Mouse (Mus musculus): ENCODE data around the gene Slco2a1.

Gene Slco2a1

DNA sequence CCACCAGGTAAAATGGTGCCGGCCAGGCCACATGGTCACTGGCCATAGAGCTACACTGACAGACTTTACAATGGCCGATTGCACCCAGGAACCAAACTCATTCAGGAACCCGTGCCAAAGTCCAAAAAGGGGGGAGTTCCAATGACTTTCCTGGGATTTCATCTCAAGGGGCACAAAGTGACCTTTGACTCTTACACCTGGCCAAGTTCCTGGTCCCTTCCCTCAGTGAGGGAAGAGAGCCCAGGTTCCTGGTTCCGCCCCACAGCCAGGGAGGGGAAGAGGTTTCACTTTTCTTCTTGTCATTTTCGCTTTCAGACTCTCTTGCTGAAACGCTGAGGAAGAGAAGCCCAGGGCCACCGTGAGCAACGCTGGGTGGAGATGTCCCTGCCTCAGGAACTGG, at the start of gene Slco2a1:
Gene Slco2a1, plus strand, starts transcription at position 251 of the 400 bp plus-strand sequence.
- no peak for DNase-seq

DNA sequence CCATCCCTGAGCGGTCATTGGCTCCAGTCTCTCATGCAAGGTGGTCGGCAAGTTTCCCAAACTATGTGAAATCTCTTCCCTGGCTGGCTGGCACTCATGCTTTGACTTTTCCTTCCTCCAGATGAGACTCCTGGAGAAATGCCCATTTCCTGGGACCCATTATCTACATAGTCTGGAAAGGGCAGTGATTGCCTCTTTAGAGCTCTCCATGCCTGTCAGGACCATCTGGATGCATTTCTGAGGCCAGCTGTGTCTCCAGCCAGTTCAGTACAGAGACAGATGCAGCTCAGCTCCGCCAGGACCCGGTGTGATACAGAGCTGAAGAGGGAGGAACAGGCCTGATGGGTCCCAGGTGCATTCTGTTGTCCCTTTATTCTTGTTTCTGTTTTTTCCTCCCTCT, 46.3 kb upstream of the Slco2a1 start:
- DNase-seq, result no peak

DNA sequence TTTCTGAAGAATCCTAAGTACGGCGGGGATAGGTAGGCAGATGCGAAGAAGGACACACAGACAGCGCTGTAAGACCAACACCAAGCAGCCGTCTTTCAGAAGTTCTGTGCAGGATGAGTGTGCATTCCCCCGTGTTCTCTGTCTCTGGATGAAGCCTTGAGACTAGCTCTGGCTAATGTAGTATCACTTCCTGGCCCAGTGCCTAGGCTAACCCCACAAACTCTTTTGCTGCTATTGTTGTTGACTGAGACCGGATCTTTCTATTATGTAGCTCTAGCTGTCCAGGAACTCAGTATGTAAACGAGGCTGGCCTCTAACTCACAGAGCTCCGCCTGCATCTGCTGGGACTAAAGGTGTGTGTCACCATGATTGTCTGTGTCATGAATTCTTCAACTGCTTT, 43.6 kb upstream of the Slco2a1 start:
- no peak for DNase-seq

DNA sequence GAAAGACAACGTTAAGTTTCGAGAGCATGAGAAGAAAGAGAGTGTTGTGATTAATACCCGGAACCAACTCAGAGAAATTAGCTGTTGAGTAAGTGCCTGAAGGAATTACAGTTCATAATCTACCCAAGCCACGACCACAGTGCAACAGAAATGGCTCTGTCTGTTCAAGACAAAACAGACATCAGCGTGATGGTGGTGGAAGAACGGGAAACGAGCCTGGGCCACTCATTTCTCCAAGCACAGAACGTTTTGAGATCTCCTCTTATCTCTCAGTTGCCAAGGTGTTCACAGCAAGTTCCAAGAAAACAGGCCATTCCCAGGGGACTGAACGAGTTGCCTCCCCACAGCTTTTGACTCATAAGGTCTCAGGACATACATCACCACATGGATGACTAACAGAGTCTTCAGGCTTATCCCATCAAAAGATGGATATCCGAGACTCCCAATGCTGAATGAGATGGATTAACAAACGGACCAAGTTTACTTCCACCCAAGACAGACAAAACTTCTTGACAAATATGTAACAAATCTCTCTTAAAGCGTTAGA, 42.0 kb upstream of the Slco2a1 start:
- DNase-seq, result no peak

DNA sequence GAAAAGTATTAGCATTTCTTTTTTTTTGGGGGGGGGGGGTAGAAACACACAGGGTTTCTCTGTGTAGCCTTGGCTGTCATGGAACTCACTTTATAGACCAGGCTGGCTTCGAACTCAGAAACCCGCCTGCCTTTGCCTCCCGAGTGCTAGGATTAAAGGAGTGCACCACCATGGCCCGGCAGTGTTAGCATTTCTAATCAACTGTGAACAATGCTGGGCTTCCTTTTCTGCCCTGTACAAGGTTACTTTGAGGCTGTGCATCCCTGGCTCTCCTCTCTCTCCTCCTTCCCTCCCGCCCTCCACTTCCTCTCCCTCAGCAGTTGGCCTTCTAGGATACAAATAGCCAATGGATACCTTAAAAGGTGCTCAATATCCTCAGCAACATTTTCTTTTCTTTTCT, 39.8 kb upstream of the Slco2a1 start:
- no peak for DNase-seq

DNA sequence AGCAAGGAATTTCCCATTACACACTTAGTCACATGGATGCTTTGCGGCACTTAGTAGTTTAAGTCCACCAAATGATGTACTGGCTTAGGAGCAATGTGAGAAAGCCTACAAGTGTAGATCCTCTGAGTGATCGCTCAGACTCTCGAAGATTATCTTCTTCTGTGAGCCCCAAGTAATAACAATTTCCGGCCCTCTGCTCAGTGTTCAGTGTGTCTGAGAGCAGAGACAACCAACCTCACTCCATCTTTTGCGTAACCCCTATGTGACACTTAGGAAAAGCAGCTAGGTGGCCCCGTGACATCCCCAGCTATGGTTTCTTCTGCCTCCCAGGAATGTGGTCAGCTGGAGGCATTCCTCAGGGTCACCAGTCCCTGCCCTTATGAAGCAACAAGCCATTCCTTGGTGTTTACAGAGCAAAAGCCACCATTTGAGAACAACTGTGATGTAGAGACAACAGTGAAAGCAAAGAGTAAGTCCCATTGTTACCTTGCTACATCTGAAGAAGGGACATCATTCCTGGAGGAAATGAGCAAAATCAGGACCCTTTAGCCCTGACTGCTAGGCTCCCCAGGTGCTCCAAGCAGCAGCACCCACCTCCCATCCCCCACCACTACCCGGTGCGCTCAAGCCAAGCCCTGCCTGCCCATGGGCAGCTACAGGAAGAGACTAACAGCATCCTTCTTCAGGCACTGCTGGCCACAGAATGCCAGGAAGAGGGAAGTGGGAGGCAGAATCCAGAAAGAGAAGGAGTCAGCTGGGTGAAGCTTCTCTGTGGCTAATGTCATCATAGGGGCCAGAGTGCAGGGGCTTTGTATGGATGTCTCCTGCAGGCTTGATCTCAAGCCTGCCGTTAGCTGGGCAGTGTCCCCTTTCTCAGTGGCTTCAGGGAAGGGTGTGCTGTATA, 37.2 kb upstream of the Slco2a1 start:
- DNase-seq, result no peak

DNA sequence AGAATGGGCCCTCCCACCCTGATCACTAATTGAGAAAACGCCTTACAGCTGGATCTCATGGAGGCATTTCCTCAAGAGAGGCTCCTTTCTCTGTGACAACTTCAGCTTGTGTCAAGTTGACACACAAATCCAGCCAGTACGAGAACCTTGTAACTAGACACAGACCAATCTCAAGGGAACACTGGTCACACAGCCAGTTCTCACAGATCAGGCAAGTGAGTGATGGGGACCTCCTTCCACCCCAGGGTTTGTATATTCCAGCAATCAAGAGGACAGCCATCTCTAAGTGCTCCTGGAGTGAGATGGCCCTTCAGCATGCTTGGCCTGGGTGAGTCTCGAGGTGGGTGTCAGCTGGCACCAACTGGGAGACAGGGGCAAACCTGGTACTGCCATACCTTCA, 32.6 kb upstream of the Slco2a1 start:
- DNase-seq, result no peak

DNA sequence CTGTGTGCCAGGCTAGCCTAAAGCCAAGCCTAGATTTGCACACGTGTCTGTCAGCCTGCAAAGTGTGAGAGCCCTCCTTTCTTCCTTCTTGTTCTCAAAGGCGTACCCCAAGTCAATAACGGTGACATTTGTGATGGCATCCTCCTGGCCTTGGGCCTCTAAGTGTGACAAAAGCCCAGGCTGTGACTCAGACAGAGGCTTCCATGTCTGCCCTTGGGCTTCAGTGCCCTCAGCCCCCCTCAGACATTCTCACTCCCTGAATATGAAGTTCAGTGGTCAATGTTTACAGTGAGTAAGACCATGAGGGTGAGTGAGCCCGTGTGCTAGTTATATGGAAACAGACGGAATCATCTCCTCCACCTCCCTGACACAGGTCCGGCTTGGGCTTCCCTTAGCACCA, 29.8 kb upstream of the Slco2a1 start:
- DNase-seq, result no peak

DNA sequence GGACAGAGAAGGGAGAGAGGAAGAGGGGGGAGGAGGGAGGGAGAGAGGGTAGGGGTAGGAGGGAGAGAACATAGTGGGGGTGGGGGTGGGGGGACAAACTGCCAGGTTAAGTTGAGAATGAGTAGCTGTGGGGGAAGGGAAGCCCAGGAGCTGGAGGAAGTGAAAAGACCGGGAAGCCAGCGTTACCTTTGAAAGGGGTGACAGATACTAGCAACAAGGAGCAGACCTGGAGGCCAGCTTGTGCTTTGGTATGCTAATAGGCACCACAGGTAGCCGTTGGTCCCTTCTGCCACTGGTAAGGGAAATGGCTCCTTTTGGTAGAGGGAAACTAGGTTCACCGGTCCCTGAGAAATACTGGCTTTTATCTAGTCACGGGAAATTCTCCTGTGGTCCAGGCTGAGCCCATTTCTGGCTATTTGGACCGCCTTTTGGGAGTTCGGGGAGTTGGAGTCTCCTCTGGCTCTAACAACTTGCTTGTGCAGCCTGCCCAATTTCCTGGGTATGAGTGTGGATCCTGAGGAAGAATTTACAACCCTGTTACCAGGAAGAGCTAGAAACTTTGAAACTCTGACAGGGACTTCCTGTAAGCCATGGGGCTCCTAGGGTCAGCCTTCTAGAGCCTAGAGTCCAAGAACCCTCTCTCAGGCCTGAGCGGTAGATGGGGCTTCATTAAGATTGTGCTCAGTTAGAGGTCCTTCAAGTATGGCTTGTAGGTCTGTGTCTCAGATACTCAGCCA, 27.0 kb upstream of the Slco2a1 start:
- no peak for DNase-seq

DNA sequence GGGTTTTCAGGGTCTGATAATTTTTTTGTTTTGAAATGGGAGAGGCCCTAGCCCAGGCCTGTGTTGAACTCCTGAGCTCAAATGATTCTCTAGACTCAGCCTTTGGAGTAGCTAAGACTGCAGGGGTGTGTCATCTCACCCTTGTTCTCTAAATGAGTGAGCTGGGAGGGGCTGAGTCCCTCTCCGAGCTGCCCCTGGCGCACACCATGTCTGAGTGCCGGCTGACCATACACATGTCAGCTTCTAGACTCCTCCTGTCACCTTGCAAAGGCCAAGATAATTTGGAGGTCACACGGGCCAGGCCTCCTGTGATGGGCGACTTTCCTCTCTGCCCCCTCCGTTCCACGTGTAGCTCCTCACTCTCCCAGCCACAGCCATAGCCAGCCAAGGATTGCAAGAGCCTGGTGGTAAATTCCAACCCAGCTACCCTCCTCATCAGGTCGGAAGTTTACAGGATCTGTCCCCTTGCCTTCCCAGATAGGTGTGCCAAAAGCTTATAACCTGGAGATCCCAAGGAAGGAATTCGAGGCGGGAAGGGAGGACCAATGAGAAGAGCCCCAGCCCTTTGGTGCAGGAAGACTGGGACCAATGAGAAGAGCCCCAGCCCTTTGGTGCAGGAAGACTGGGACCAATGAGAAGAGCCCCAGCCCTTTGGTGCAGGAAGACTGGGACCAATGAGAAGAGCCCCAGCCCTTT, 26.3 kb upstream of the Slco2a1 start:
- DNase-seq, result no peak

DNA sequence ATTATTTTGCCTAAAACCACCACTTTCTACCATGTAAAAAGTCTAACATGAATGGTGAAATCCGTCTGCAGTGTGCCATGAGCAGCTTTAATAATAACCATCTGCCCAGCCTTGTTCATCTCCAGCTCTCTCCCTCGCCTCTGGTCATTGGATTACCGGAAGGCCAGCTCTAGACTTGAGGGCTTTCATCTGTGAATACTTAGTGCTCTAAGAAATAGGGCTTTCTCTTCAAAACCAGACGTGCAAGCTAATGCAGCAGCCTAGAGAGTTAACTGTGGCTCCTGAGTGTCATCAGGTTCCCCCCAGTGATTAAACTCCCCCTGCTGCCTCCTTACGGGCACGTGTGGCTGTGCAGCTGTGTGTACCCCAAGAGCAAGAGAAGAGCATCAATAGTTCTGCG, 25.2 kb upstream of the Slco2a1 start:
- no peak for DNase-seq

DNA sequence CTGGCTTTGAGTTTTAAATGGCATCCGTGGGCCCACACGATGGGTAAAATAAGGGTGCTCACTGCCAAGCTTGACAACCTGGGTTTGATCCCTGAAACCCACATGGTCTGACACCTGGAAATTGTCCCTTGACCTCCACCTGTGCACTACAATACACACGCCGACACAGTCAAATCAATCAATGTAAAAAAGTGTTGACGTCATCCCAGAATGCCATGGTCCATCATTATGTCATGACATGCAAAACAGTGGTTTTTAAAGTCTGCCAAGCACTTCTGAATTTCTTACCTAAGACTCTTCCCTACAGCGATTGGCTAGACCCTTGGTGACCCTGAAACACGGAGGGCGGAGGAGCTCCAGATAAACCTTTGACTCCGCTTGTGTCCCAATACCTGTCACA, 23.9 kb upstream of the Slco2a1 start:
- DNase-seq, result no peak

DNA sequence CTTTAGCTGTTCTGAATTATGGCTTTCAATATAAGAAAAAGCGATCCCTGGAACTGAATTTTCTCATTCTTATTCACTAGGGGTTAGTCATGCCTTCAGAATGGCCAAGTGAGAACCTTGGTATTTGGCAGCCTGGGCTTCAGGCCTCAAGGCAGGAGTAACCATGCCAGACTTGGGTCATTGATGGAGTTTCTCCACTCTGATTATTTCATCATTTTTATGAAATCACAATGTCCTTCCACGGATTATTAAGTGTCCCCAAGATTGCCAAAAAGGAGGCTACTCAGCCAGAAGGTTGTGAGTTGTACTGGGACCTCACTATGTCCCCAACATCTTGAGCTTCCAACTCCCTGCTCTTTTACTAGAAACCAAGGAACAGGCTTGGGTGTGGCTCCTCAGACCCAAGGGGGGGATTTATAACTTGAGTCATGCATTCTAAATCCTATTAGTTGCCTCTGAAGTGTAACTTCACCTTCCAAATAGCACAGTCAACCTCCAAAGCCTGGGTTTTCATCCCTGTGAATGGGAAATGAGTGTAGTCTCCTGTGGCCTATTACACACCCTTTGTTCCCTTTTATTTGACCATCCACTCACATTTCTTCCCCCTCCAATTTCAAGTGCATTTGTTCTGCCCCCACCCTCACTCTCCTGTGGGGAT, 16.0 kb upstream of the Slco2a1 start:
- DNase-seq, result no peak

DNA sequence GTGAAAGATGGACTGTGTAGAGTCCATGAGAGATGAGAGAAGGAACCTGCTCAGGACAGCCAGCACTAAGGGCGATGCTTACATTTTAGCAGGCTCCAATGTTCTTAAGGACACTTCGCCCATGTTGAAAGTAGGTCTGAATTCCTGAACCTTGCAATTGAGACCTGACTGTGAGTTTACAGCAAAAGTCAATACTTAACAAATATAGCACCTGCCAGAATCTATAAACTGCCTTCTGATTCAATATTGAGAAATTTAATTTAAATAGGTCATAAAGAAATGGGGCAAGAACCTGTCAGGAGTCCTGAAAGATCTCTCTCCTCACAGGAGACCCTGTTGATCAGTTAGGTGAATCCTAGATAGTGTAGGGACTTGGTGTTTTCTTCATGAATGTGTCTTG, 12.6 kb upstream of the Slco2a1 start:
- DNase-seq, result no peak

DNA sequence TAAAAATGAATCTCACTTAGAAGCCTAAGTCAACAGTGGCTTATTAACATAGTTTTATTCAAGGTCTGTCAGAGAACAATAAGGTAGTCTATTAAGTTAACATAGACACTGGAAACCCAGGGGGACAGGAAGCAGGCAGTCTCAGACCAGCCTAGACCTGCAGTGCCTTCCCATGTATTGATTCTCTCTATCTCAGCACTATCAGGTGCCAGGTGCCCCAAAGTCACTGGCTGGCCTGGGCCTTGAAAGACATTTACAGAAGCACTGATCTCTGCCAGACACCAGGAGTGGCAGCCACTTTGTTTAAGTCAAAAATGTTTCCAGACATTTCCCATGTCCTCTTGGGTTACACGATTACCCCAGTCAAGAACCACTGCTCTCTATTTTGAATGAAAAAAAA, 11.4 kb upstream of the Slco2a1 start:
- no peak for DNase-seq

DNA sequence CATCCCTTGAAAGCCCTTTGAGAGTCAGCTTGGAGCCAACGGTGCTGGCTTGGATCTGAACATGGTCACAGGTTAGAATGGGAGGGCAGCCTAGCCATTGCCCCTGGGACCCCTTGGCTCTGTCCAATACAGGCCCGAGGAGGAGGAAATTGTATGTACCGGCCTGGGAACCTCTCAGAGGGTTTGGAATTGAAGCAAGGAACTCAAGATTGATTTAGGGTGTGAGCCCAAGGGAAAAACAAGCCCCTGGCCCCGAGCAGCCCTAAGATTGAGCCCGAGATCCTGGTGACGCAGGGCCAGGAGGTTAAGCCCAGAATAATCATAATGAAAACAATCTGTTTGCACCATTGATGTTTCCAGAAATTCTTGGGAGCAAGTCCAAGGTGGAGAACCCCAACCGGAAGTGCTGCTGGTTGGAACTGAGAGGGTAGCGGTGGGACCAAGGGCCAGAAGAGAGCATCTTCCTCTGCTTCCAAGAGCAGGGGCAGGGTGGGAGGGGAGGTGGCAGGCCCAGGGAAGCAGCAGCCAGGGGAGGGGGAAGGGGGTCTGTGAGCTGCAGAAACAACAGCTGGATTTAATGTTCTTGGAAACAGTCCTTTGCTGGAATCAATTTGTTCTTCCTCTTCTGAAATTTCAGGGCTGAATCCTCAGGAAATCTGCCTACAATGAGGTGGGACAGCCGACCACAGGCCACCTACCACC, 10.6 kb upstream of the Slco2a1 start:
- DNase-seq, result peak; percentile 34 to 57

DNA sequence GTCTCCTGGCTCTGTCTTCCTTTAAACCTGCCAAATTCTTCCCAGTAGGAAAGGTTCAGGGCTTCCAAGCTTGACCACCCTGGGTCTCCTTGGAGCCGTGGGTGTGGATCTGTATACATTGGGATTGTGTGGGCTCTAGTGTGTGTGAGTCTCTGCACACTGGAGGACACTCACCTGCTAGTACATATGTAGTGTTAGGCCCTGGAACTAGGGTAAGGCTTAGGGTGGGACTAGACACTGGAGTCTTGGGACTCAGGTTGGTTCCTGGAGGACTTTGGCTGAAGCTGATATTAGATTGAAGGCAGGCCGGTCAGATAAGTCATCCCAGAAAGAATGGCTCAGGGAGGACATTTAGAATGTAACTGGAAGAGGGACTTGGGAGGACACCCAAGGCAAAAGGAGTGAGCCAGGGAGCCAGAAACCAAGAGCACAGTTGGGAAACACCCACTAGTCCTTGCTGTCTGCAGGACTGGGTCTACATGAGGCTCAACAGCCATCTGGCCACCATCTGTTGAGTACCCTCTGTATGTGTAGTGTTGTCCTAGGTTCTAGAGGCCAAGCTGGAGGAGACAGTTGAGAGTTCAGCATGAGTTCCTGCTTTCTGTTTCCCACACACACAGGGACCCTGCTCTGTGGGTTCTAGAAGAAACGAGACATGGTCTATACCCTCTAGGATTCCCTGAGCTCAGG, 9.4 kb upstream of the Slco2a1 start:
- DNase-seq, result no peak

DNA sequence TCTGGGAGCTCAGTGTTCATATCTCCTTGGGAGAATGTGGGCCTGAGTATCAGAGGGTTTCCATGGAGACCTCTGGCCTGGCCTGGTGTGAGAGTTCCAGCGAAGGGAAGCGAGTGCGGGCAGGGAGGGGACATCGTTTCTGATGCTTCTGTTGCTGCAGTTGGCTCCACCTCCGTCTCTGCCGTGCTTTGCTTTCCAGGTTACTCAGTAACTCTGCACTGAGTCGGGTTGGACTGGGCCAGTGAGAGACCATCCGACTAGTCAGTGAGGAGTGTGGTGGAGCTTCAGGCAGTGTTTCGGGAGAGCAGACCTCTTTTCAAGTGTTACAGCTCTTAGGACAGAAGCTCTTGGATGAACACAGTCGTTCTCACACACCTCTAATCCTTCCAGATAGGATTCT, 8.6 kb upstream of the Slco2a1 start:
- no peak for DNase-seq

DNA sequence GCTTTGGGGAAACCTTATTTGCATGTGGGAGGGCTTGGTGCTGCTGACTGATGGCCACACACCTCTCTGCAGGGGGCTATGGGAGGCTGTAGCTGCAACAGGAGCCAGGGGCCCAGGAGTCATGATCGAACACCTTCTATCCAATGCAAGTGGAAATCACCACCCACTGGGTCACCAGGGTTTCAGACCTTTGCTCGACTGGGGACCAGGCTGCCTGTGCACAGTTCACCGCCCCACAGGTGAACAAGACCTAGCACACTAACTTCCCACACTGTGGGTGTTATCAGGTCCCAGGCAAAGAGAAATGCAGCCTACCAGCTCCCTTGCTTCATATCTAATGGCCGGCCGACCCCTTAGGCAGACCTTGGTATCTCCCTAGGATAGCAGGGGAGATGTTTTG, 8.1 kb upstream of the Slco2a1 start:
- no peak for DNase-seq

DNA sequence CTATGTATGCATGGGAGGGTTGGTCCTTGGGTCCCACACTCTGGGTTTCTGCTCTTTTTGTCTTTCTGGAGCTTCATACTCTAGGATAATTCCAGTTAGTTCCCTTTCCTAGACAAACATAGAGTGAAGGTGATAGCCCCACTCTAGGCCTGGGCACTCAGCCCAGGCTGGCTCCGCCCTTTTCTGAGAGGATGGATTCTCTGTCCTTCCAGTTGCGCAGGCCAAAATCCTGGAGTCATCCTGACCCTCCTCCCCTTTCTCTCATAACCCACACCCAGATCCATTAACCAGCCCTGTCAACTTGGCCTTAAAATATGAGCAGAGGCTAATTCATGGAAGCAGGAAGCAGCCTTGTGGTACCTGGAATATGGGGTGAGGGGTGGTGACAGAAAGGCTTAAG, 6.7 kb upstream of the Slco2a1 start:
- DNase-seq, result no peak

DNA sequence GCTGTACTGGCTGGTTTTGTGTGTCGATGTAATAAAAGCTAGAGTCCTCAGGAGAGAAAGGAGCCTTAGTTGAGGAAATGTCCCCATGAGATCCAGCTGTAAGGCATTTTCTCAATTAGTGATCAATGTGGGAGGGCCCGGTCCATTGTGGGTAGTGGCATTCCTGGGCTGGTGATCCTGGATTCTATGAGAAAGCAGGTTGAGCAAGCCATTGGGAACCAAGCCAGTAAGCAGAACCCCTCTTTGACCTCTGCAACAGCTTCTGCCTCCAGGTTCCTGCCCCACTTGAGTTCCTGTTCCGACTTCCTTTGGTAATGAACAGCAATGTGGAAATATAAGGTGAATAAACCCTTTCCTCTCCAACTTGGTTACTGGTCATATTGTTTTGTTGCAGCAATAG, 6.1 kb upstream of the Slco2a1 start:
- no peak for DNase-seq

DNA sequence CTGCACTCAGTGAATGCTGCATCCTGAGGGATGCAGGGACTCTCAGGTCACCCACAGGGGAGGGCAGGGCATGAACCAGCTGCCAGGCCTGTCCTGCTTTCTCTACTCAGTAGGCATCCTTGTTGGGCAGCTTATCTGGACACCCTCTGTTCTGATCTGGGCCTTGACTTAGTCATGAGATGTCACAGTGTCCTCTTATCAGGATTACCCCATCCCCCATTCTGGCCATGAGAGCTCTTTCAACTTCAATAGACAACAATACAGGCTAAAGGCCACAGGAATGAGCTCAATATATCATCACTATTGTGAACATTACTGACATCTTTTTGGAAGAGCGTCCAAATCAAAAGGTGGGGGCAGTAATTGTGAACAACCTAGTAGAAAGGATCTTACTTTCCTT, 3.4 kb upstream of the Slco2a1 start:
- no peak for DNase-seq

All from lung, postnatal 4 days (tissue).